Comparison of ENCODE assay signal across 14 mouse cellular contexts in the genomic region with DNA sequence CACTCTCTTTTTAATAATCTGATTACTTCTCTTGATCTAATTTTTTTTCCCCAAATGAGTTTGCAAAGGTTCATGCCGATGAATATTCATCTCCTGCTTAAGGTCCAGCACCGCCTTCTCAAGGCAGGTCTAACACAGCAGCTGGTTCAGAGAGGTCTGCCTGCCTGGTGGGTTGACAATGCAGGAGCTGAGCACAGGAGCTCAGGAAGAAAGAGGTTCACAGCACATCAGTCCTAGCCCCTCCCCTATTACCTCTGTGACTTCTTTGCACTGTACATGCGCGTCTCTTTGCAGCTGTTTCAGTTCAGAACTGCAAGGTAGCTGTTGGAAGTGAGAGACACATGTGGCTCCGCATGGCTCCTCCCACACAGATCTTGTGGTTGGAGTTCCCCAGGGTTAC.
"Had no signal": no experiment of that assay in that cellular context is flagged by ENCODE, and none has a peak within 500 bp of the region (broad histone marks: within the 10 kb centered on the region; RNA-seq: fewer than 3 reads in every experiment).

No protein-coding gene starts in this region.

- H3K27me3 ChIP-seq: liver, embryonic 15.5 days; neural tube, embryonic 15.5 days had no signal

- H3K4me2 ChIP-seq: liver, embryonic 11.5 days; liver, embryonic 15.5 days; lung, embryonic 14.5 days; neural tube, embryonic 15.5 days had no signal

- H3K36me3 ChIP-seq: limb, embryonic 10.5 days; liver, embryonic 15.5 days; neural tube, embryonic 15.5 days had no signal

- H3K27ac ChIP-seq: left cerebral cortex, adult 2 months; limb, embryonic 10.5 days; liver, embryonic 15.5 days; neural tube, embryonic 15.5 days had no signal

- DNase-seq: kidney, adult 8-10 months; kidney, postnatal 25 days; lung, embryonic 14.5 days; lung, postnatal 10 days; lung, postnatal 4 days; right cerebral cortex, adult 18-20 months; right cerebral cortex, postnatal 25 days; thymus, postnatal 36 days had no signal

- H3K4me3 ChIP-seq: left cerebral cortex, adult 2 months; limb, embryonic 10.5 days; liver, embryonic 15.5 days; myocyte; neural tube, embryonic 15.5 days had no signal

- H3K4me1 ChIP-seq: liver, embryonic 15.5 days had no signal

- H3K9me3 ChIP-seq: limb, embryonic 10.5 days; liver, embryonic 15.5 days; neural tube, embryonic 15.5 days had no signal

- H3K9ac ChIP-seq: liver, embryonic 15.5 days; lung, embryonic 14.5 days; neural tube, embryonic 15.5 days had no signal
